Mouse (Mus musculus) ZHBTc4 (cell line): ENCODE measurements at regions not wholly inside any gene's neighbourhood (a gene's known extent, or its start where the extent isn't known, plus 50 kb on each side); places are given as distances from the start of the nearest gene placed in this dataset.

ENCODE experiments used
- DNase-seq: peaks from one replicate; pipeline ENCODE4 v3.0.0-alpha.2; 2011; ENCODE audit warnings: low read depth, low spot score

DNA sequence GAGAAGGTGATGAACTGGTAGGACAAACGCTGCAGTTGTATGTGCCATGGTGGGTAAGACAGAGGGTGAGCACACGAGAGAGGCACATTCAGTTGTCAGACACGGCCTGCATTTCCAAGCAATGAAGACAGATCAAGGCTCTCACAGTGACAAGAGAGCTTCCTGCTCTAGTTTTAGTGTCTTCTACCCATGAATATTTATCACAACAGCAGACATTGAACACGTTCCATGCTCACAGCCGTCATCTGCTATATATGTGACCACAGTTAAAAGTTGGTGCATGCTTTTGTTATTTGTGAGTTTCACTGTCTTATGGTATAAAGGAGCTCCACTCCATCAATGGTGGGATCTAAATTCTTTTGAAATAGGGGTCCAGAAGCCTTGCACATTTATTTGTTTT, 76.9 kb upstream of the Gk2 start:
- DNase-seq: no peak

DNA sequence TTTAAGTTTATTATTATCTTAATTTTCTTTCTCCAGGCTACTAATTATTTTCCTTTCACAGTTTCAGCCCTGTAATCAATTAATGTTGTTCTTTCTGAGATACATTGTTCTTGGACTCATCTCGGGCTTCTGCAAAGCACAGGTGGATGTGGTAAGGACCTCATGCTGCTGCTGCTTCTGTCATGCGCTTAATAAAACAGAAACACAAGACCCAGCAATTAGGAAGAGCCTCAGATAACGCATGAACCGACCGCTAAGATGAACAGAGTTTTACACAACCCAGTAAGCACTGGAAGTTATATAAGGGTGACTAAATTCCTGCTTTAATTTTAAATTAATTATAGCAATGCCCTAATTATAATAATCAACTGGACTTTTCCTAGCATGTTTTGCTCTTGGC, 70.7 kb upstream of the Gk2 start:
- DNase-seq: no peak
